Mouse (Mus musculus) liver, embryonic 12.5 days (tissue): ENCODE results near the gene Blvrb. TPM values are rescaled to one million over a fixed set of nuclear protein-coding genes. Genes with fewer than 3 reads are reported as not detected.
A peak's percentile ranks its signal among the peaks of the same experiment; 100 is the strongest.

Experiments
- ATAC-seq: fragments of 200-750 bp; cut with Nextera tagmentation; 2 replicates; pipeline ENCODE4 v1.8.0; 2017; ENCODE audit warnings: moderate number of reproducible peaks, mild to moderate bottlenecking, moderate library complexity
- H3K27ac ChIP-seq: fragments of 300-500 bp; sonication (generic); 2 replicates; pipeline ENCODE4 v1.5.1; 2016; ENCODE audit warnings: mild to moderate bottlenecking
- H3K27me3 ChIP-seq: fragments of 300-500 bp; sonication (generic); replicated peaks from 2 replicates; pipeline ENCODE4 v1.6.1; 2016; ENCODE audit warnings: mild to moderate bottlenecking, moderate library complexity
- H3K36me3 ChIP-seq: fragments of 300-500 bp; sonication (generic); 2 replicates; pipeline ENCODE4 v1.6.1; 2016; ENCODE audit warnings: mild to moderate bottlenecking, moderate library complexity
- H3K4me1 ChIP-seq: fragments of 300-500 bp; sonication (generic); 2 replicates; pipeline ENCODE4 v1.6.1; 2016
- H3K4me2 ChIP-seq: fragments of 300-500 bp; sonication (generic); 2 replicates; pipeline ENCODE4 v1.6.1; 2016; ENCODE audit warnings: mild to moderate bottlenecking, moderate library complexity
- H3K4me3 ChIP-seq: fragments of 300-500 bp; sonication (generic); 2 replicates; pipeline ENCODE4 v1.5.1; 2016; ENCODE audit warnings: mild to moderate bottlenecking, moderate library complexity
- H3K9ac ChIP-seq: fragments of 300-500 bp; sonication (generic); 2 replicates; pipeline ENCODE4 v1.6.1; 2016; ENCODE audit warnings: mild to moderate bottlenecking, moderate library complexity
- H3K9me3 ChIP-seq: fragments of 300-500 bp; sonication (generic); replicated peaks from 2 replicates; pipeline ENCODE4 v1.6.1; 2016; ENCODE audit warnings: mild to moderate bottlenecking, moderate library complexity
- WGBS: fragments of 180-500 bp; shearing (Covaris S2); methylation state at CpG from one replicate; pipeline ENCODE4 v1.1.7; 2016; ENCODE audit not compliant: insufficient replicate concordance; 5-methylcytosine and 5-hydroxymethylcytosine counted together
- polyA plus RNA-seq: library from polyadenylated mRNA; unstranded; fragments of >200 nt; fragmentation: Nextera tagmentation; extraction: Ambion mirVana; gene quantifications from 2 replicates; pipeline ENCODE4 v1.2.1, GENCODE M21; 2016

Blvrb gene
- 895 and 897 TPM in 2 replicates for polyA plus RNA-seq

- peak within 1 kb of the TSS; percentile 95 for H3K9ac ChIP-seq
- H3K4me3 ChIP-seq, result peak within 1 kb of the TSS; percentile 82
- H3K4me1 ChIP-seq, result peaks cover 56% of the 10 kb centered on the region
- under 1% methylated on average over 54 of the region's 54 CpGs for WGBS
- H3K9me3 ChIP-seq, result no peaks in the 10 kb centered on the region
- H3K27ac ChIP-seq, result peak within 1 kb of the TSS; percentile 96
- ATAC-seq, result peak; percentile 85
- peaks cover 46% of the 10 kb centered on the region for H3K27me3 ChIP-seq
- H3K4me2 ChIP-seq, result peak within 1 kb of the TSS; percentile 76
- H3K36me3 ChIP-seq, result peaks cover 29% of the 10 kb centered on the region
Observed at GRCm38 (mm10) chr7:27447419-27448286, at the start of gene Blvrb, which contains the start of gene Sptbn4. TSS of gene Blvrb (plus strand) at chr7:27447978. TSS of gene Sptbn4 (minus strand) at chr7:27447686.

- WGBS, result 61% methylated on average over 7 of the region's 7 CpGs
- H3K4me2 ChIP-seq, result no peak overlapping the region
- ATAC-seq, result no peak
- no peak overlapping the region for H3K4me3 ChIP-seq
- H3K36me3 ChIP-seq, result no peaks in the 10 kb centered on the region
- H3K4me1 ChIP-seq, result peaks cover 14% of the 10 kb centered on the region
- peaks cover 98% of the 10 kb centered on the region for H3K27me3 ChIP-seq
- no peak overlapping the region for H3K9ac ChIP-seq
- no peak overlapping the region for H3K27ac ChIP-seq
- H3K9me3 ChIP-seq, result no peaks in the 10 kb centered on the region; the same call in 1 of the 2 replicates
Observed at GRCm38 (mm10) chr7:27400545-27400944, 47.2 kb upstream of the Blvrb start.

- no peak overlapping the region for H3K27ac ChIP-seq
- H3K4me3 ChIP-seq, result no peak overlapping the region
- 13% methylated on average over 16 of the region's 16 CpGs for WGBS
- ATAC-seq, result no peak
- no peaks in the 10 kb centered on the region for H3K36me3 ChIP-seq
- H3K27me3 ChIP-seq, result peaks cover 98% of the 10 kb centered on the region
- peaks cover 7% of the 10 kb centered on the region; the same call in 1 of the 2 replicates for H3K4me1 ChIP-seq
- H3K4me2 ChIP-seq, result no peak overlapping the region
- H3K9ac ChIP-seq, result no peak overlapping the region
- no peaks in the 10 kb centered on the region; the same call in 1 of the 2 replicates for H3K9me3 ChIP-seq
Observed at GRCm38 (mm10) chr7:27402675-27403074, 45.1 kb upstream of the Blvrb start.

DNA sequence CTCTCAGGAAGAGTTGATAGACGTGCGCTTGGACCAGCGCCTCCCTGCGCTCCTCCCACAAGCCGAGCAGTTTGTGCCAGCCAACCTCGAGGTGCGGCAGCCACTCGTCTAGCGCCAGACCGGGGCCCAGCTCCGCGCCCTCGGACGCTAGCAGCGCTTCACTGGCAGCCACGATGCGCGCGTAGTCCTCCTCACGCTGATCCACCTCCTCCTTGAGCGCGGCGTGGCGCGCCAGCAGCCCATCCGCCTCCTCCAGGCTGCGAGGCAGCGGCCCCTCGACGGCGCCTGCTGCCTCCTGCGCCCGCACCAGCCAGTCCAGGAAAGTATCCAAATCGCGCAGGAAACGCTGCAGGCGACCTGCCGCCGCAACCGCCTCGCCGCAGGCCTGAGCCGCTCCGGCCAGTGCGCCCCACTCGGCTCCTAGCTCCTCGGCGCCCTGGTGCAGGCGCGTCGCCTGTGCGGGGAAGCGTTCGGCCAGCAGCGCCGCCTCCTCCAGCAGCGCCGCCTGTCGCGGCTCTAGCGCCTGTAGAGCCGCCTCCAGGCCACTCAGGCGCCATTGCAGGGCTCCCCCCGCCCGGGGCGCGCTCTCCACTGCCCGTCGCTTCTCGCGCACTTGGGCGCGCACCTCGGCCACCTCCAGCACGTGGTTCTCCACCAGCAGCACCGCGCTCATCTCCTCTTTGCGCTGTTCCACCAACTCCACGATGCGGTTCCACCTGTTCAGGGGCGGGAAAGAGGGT is 43.4 kb upstream of the Blvrb start:
- WGBS, result 7% methylated on average over 81 of the region's 81 CpGs
- no peak for ATAC-seq
- Histone ChIP-seq H3K36me3 (no peaks in the 10 kb centered on the region), H3K27ac (no peak overlapping the region), H3K4me2 (peak overlapping the region; percentile 38), H3K27me3 (peaks cover 98% of the 10 kb centered on the region), H3K4me1 (peaks cover 17% of the 10 kb centered on the region), H3K4me3 (peak overlapping the region; percentile 13), H3K9me3 (no peaks in the 10 kb centered on the region; the same call in 1 of the 2 replicates), H3K9ac (no peak overlapping the region)

- H3K27ac ChIP-seq, result no peak overlapping the region
- no peak overlapping the region for H3K4me2 ChIP-seq
- peaks cover 17% of the 10 kb centered on the region for H3K4me1 ChIP-seq
- no peaks in the 10 kb centered on the region for H3K36me3 ChIP-seq
- H3K9me3 ChIP-seq, result no peaks in the 10 kb centered on the region; the same call in 1 of the 2 replicates
- H3K4me3 ChIP-seq, result no peak overlapping the region
- ATAC-seq, result no peak
- 70% methylated on average over 7 of the region's 7 CpGs for WGBS
- H3K27me3 ChIP-seq, result peaks cover 100% of the 10 kb centered on the region
- no peak overlapping the region for H3K9ac ChIP-seq
Observed at GRCm38 (mm10) chr7:27406481-27406880, 41.3 kb upstream of the Blvrb start.

GRCm38 (mm10) chr7:27407816-27408215 is 40.0 kb upstream of the Blvrb start:
- Histone ChIP-seq H3K27ac (no peak overlapping the region), H3K9ac (no peak overlapping the region), H3K4me3 (no peak overlapping the region; the same call in 1 of the 2 replicates), H3K9me3 (no peaks in the 10 kb centered on the region; the same call in 1 of the 2 replicates), H3K36me3 (no peaks in the 10 kb centered on the region), H3K27me3 (peaks cover 96% of the 10 kb centered on the region), H3K4me2 (peak overlapping the region; percentile 68), H3K4me1 (peaks cover 17% of the 10 kb centered on the region)
- 47% methylated on average over 8 of the region's 8 CpGs for WGBS
- ATAC-seq, result no peak

- H3K9ac ChIP-seq, result no peak overlapping the region
- H3K27ac ChIP-seq, result no peak overlapping the region
- no peaks in the 10 kb centered on the region for H3K36me3 ChIP-seq
- WGBS, result 2% methylated on average over 92 of the region's 96 CpGs
- ATAC-seq, result peak; percentile 52
- H3K9me3 ChIP-seq, result no peaks in the 10 kb centered on the region; the same call in 1 of the 2 replicates
- H3K4me1 ChIP-seq, result peaks cover 17% of the 10 kb centered on the region
- H3K27me3 ChIP-seq, result peaks cover 95% of the 10 kb centered on the region
- H3K4me2 ChIP-seq, result peak overlapping the region; percentile 68
- H3K4me3 ChIP-seq, result peak overlapping the region; percentile 44
Observed at GRCm38 (mm10) chr7:27408379-27409176, 39.2 kb upstream of the Blvrb start.

GRCm38 (mm10) chr7:27417151-27417550 is 30.6 kb upstream of the Blvrb start:
- no peak overlapping the region for H3K4me2 ChIP-seq
- H3K9ac ChIP-seq, result no peak overlapping the region
- WGBS, result 47% methylated on average over 2 of the region's 2 CpGs

GRCm38 (mm10) chr7:27419101-27419500 is 28.7 kb upstream of the Blvrb start:
- Histone ChIP-seq H3K27me3 (peaks cover 34% of the 10 kb centered on the region), H3K27ac (no peak overlapping the region), H3K36me3 (no peaks in the 10 kb centered on the region), H3K9ac (no peak overlapping the region), H3K4me3 (no peak overlapping the region), H3K4me2 (no peak overlapping the region), H3K9me3 (no peaks in the 10 kb centered on the region), H3K4me1 (no peaks in the 10 kb centered on the region)
- no peak for ATAC-seq
- WGBS, result 61% methylated on average over 3 of the region's 3 CpGs

More at GRCm38 (mm10) chr7:27417151-27417550, 30.6 kb upstream of the Blvrb start:
- Histone ChIP-seq H3K36me3 (no peaks in the 10 kb centered on the region), H3K9me3 (no peaks in the 10 kb centered on the region), H3K27ac (no peak overlapping the region), H3K4me3 (no peak overlapping the region), H3K27me3 (peaks cover 47% of the 10 kb centered on the region), H3K4me1 (no peaks in the 10 kb centered on the region)
- no peak for ATAC-seq

GRCm38 (mm10) chr7:27423556-27424326 is 24.0 kb upstream of the Blvrb start:
- Histone ChIP-seq H3K9ac (no peak overlapping the region), H3K9me3 (no peaks in the 10 kb centered on the region), H3K4me2 (no peak overlapping the region), H3K27ac (no peak overlapping the region), H3K4me3 (no peak overlapping the region), H3K4me1 (no peaks in the 10 kb centered on the region), H3K36me3 (no peaks in the 10 kb centered on the region), H3K27me3 (peaks cover 37% of the 10 kb centered on the region)
- 72% methylated on average over 12 of the region's 12 CpGs for WGBS
- no peak for ATAC-seq

DNA sequence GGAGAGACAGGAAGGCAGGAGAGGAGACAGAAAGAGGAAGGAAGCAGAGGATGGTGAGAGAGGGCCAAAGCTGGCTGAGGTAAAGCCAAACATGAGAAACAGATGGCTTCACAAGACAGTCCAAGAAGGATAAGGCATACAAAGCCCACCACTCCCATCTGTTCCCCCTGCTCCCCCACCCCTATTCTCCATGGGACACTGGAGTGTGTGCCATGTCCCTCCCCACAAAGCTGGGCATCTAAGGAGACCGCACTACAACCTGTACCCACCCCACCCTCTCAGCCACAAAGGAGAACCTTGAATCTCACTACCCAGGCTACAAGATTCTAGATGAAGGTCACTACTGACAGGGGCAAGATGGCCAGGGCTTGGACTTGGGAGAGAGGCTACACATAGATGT is 20.4 kb upstream of the Blvrb start:
- no peak for ATAC-seq
- Histone ChIP-seq H3K27me3 (peaks cover 42% of the 10 kb centered on the region), H3K9me3 (peaks cover 6% of the 10 kb centered on the region; the same call in 1 of the 2 replicates), H3K36me3 (no peaks in the 10 kb centered on the region), H3K9ac (no peak overlapping the region), H3K4me2 (no peak overlapping the region), H3K27ac (no peak overlapping the region), H3K4me1 (0 out of 2 replicates have a peak, but pooled peaks cover 3% of the 10 kb centered on the region), H3K4me3 (no peak overlapping the region)
- WGBS, result 82% methylated on average over 1 of the region's 1 CpGs
